Comparison of ENCODE assay signal across 1 mouse cellular context in the genomic region with DNA sequence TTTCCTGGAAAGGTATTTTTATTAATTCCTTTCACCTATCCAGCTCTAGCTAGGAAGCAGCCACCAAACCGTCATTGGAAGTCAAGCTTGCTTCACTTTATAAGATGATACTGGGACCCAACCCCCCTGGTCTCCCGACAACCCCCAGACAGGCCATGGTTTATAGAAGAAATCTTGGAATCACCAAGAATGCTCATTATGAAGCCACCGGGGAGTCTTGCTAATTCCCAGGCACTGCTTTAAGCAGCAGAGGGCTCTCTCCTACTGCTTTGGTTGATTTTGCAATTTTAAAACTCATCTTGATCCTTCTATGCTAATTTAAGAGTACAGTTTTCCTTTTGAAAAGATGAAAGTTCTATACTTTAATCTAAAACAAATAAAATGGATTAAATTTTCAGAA. TPM values are rescaled to one million over a fixed set of nuclear protein-coding genes. Genes with fewer than 3 reads are reported as not detected.
"Had no signal": no experiment of that assay in that cellular context is flagged by ENCODE, and none has a peak within 500 bp of the region (broad histone marks: within the 10 kb centered on the region; RNA-seq: fewer than 3 reads in every experiment).

No protein-coding gene starts in this region.

RNA-seq across cellular contexts. Expression of a gene that starts 2.7 kb away (rescaled TPM):
- total RNA-seq: neutrophil, adult 5-6 weeks had no signal
